Mouse (Mus musculus): ENCODE measurements at regions not wholly inside any gene's neighbourhood (a gene's known extent, or its start where the extent isn't known, plus 50 kb on each side); places are given as distances from the start of the nearest gene placed in this dataset.

- Histone ChIP-seq H3K4me3 (ENCODE audit: insufficient read depth, low read depth, low read length) (no peak overlapping the region), H3K4me1 (ENCODE audit: control insufficient read depth, insufficient read depth, low read length) (no peaks in the 10 kb centered on the region), H3K27me3 (replicated peaks; ENCODE audit: control insufficient read depth, insufficient read depth, low read length) (no peaks in the 10 kb centered on the region), H3K36me3 (ENCODE audit: control insufficient read depth, insufficient read depth, low read length) (no peaks in the 10 kb centered on the region), H3K27ac (ENCODE audit: insufficient read depth, low read depth, low read length) (no peak overlapping the region)
- 58% methylated on average over 5 of the region's 5 CpGs for WGBS
- DNase-seq, result no peak
- TF ChIP-seq CTCF (conservative IDR thresholded peaks at IDR 0.05; ENCODE audit: insufficient read depth, insufficient read length, low read depth, low read length) (no peak), POLR2A (IDR thresholded peaks at IDR 0.05; ENCODE audit: low read depth, low read length) (no peak)
Measured at GRCm38 (mm10) chr2:94219421-94219820, 61.7 kb upstream of the Hsd17b12 start.

- Histone ChIP-seq H3K4me3 (ENCODE audit: insufficient read depth, low read depth, low read length) (no peak overlapping the region), H3K4me1 (ENCODE audit: control insufficient read depth, insufficient read depth, low read length) (no peaks in the 10 kb centered on the region), H3K27ac (ENCODE audit: insufficient read depth, low read depth, low read length) (no peak overlapping the region), H3K27me3 (replicated peaks; ENCODE audit: control insufficient read depth, insufficient read depth, low read length) (no peaks in the 10 kb centered on the region), H3K36me3 (ENCODE audit: control insufficient read depth, insufficient read depth, low read length) (no peaks in the 10 kb centered on the region)
- 82% methylated on average over 3 of the region's 3 CpGs for WGBS
- TF ChIP-seq POLR2A (IDR thresholded peaks at IDR 0.05; ENCODE audit: low read depth, low read length), result no peak
- no peak for DNase-seq
Measured at GRCm38 (mm10) chr2:94217481-94217880, 59.7 kb upstream of the Hsd17b12 start.

DNA sequence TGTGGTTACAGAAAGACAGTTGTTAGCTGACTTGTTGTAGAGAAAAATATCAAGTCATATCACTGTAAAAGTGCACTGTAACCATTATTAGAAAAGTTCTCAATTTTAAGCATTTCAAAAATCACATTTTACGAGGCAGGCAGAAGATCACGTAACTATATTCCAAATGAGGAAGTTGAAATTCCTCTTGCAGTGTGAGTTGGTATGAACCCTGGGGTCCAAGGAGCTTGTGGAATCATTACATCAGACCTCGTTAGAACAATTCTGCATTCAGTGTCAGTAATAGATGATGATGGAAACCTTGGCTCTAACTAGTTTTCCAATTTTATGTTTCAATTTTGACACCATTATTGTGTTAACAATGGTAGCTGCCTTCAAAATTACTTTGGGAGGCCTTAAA lies 57.7 kb upstream of the Hsd17b12 start:
- Histone ChIP-seq H3K4me1 (ENCODE audit: control insufficient read depth, insufficient read depth, low read length) (no peaks in the 10 kb centered on the region), H3K4me3 (ENCODE audit: insufficient read depth, low read depth, low read length) (no peak overlapping the region), H3K27ac (ENCODE audit: insufficient read depth, low read depth, low read length) (no peak overlapping the region), H3K36me3 (ENCODE audit: control insufficient read depth, insufficient read depth, low read length) (no peaks in the 10 kb centered on the region), H3K27me3 (replicated peaks; ENCODE audit: control insufficient read depth, insufficient read depth, low read length) (no peaks in the 10 kb centered on the region)
- TF ChIP-seq CTCF (conservative IDR thresholded peaks at IDR 0.05; ENCODE audit: insufficient read depth, insufficient read length, low read depth, low read length) (no peak), POLR2A (IDR thresholded peaks at IDR 0.05; ENCODE audit: low read depth, low read length) (no peak)
- no peak for DNase-seq
- WGBS, result 81% methylated on average over 3 of the region's 3 CpGs
